Mouse (Mus musculus) gonadal fat pad, adult 2 months (tissue): ENCODE results near the gene Asic4. TPM values are rescaled to one million over a fixed set of nuclear protein-coding genes. Genes with fewer than 3 reads are reported as not detected.

Experiments used
- DNase-seq: peaks from one replicate; pipeline ENCODE4 v3.0.0-alpha.2; 2012; ENCODE audit warnings: low read depth
- polyA plus RNA-seq: library from polyadenylated mRNA; depleted of rRNA; stranded (reverse); fragments of >200 nt; gene quantifications from 2 replicates; pipeline ENCODE4 v1.2.3, GENCODE M21; 2012; rRNA removed

Asic4 gene
- polyA plus RNA-seq: 0.18 and 0.42 TPM in 2 replicates

GRCm38 (mm10) chr1:75450314-75451005 is at the start of gene Asic4:
Gene Asic4, plus strand, starts transcription at chr1:75450436.
- DNase-seq: no peak

- DNase-seq: no peak
These were observed 49.6 kb upstream of the Asic4 start for GRCm38 (mm10) chr1:75400493-75401115.

GRCm38 (mm10) chr1:75405547-75405946 is 44.7 kb upstream of the Asic4 start:
- DNase-seq: no peak

- no peak for DNase-seq
These were observed 44.1 kb upstream of the Asic4 start for GRCm38 (mm10) chr1:75406173-75406572.

- no peak for DNase-seq
These were observed 43.2 kb upstream of the Asic4 start for GRCm38 (mm10) chr1:75407056-75407455.

DNA sequence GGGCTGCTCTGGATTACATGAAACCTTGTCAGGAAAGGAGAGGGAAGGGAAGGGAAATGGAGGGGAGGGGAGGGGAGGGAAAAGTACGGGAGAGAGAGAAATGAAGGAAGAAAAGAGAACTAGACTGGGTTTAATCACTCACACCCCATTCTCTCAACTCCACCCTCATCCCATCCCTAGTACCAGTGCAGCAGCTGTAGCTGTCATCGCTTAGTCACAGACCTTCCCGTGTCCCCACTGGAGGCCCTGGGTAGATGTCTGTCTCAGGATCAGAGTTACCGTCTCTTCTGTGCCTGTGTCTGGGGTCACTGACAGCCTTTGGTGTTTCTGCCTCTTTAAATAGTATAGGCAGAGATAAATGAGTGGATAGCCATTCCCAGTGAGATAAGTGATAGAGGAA is 42.0 kb upstream of the Asic4 start:
- no peak for DNase-seq

DNA sequence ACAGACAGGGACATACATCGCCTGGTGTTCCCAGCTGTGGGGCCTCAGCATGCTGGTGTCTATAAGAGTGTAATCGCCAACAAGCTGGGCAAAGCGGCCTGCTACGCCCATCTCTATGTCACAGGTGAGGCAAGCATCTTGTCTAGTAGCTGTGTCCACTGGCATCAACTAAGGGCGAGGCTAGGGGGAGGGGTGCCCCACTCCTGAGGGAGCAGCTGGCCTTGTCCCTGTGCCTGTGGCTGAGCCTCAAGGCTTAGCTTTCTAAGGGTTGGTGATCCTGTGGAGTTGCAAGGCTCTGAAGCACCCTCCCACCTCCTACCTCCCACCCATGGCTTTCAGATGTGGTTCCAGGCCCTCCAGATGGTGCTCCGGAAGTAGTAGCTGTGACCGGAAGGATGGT is 40.3 kb upstream of the Asic4 start:
- DNase-seq: no peak

GRCm38 (mm10) chr1:75412196-75412595 is 38.0 kb upstream of the Asic4 start:
- DNase-seq: no peak

DNA sequence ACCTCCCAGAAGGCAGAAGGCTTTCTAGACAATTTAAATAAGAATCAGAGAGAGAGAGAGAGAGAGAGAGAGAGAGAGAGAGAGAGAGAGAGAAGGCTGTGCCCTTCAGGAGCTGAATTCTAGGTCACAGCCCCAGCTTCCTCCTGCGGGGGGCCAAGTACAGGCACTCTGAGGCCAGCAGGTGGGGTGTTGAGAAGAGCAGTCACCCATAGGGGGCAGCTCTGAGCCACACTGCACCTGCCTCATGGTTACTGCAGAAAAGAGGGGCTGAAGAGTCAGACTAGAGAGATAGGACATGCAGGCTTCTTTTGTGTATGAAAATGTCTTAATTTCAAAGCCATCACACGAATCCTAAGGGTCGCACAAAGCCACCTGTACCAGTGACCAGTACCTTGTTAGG is 36.5 kb upstream of the Asic4 start:
- no peak for DNase-seq

DNA sequence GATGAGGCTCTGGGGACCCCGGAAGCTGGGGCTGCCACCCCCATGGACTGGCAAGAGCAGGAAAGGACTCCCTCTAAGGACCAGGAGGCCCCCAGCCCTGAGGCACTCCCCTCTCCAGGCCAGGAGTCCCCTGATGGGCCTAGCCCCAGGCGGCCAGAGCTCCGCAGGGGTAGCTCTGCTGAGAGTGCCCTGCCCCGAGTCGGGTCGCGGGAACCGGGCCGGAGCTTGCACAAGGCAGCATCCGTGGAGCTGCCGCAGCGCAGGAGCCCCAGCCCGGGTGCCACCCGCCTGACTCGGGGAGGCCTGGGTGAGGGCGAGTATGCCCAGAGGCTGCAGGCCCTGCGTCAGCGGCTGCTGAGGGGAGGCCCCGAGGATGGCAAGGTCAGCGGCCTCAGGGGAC is 28.4 kb upstream of the Asic4 start:
- no peak for DNase-seq

- no peak for DNase-seq
These were observed 27.9 kb upstream of the Asic4 start for GRCm38 (mm10) chr1:75422216-75422822.

GRCm38 (mm10) chr1:75422823-75423471 is 27.3 kb upstream of the Asic4 start:
- DNase-seq: no peak

GRCm38 (mm10) chr1:75423780-75424390 is 26.4 kb upstream of the Asic4 start:
- DNase-seq: no peak

DNA sequence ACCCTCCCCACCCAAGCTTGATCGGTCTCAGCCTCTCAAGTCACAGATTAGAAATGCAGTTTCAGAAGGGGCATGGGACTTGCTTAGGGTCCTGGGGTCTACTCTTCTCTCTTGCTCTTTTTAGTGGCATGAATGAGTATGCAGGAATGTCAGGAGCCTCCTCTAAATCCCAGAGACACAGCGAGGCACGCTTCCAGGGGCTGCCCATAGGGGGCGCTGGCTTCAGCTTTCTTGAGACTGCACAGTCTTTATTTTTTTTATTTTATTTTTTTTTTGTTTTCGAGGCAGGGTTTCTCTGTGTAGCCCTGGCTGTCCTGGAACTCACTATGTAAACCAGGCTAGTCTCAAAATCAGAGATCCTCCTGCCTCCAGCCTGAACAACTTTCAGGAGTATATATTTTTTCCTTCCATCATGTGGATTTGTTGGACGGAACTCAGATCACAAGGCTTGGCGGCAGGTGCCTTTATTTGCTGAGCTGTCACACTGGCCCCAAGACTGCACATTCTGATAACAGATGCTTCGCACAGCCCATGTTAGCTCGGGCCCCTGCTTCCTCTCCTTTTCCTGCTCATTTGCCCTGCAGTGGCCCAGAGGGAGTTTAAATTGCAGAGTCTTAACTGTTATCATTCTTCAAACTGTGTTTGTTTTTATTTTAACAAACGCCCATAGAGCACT is 24.3 kb upstream of the Asic4 start:
- no peak for DNase-seq

DNA sequence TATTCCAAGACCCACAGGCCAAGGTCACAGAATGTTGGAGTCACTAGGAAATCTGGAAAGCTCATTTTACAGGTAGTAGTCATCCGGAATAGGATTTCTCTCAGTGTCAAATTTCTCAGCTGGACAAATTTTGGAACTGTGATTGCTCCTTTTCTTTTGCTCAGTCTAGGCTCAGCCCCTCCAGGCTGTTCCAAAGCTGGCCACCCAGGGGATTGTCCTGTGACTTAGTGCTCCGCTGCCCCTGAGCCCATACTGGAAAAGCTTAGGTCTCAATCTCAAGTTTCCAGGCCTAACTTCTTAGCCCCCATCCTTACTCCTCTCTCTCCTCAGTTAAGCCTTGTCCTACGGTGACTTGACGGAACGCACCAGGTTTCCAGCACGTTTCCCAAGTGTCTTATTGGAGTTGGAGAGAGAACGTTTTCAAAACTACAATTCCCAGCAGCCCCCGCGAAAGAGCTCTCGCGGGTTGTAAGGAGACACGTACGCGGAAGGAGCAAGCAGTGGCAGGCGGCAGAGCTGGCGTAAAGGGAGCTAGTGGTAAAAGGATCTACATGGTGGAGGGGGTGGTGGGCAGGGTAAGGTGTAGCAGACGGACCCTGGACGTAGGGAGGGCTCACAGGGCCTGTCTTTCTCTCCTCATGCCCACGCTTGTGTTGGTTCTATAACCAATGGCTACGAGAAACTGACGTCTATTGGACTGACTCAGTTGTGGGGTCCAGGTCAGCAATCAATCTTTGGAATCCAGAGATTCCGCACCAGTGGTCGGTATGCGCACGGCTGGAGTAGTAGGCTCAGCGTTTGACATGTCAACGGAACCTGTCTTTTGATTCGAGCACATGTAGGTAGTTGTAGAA is 14.5 kb upstream of the Asic4 start, which contains the start of gene Gmppa:
TSS of gene Gmppa (plus strand) at position 456 of the 854 bp plus-strand sequence.
- peak; percentile 47 for DNase-seq

GRCm38 (mm10) chr1:75438782-75439181 is 11.5 kb upstream of the Asic4 start:
- no peak for DNase-seq

GRCm38 (mm10) chr1:75440661-75441060 is 9.6 kb upstream of the Asic4 start:
- no peak for DNase-seq

- no peak for DNase-seq
These were observed 8.7 kb upstream of the Asic4 start for GRCm38 (mm10) chr1:75441471-75441996.

DNA sequence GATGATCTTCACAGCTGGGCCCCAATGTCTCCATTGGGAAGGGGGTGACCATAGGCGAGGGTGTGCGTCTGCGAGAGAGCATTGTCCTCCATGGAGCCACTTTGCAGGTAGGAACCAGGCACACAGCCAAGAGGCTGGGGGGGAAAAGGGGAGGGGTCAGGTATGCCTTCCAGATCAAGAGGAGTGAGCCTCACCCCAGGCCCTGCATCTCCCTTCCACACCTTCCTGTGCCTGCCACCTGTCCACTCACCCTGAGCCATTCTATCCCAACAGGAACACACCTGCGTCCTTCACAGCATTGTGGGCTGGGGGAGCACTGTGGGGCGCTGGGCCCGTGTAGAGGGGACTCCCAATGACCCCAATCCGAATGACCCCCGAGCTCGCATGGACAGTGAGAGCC is 8.1 kb upstream of the Asic4 start:
- no peak for DNase-seq

DNA sequence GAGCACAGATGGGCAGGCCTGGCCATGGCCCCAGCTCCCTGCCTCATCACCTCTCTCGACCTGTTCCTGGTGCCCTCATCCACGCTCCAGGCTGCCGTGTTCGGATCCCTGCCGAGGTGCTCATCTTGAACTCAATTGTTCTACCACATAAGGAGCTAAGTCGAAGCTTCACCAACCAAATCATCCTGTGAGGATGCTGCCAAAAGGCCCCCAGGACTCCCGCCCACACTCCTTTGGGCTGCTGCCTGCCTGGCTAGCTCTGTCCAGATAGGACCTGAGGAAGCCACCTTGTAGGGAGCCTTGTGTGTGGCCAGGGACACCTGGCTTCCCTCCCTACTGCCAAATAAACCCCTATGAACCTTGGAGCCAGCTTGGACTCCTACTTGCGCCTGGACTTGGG is 7.4 kb upstream of the Asic4 start:
- DNase-seq: peak; percentile 27
